ENCODE assay signal across 30 mouse cellular contexts in the genomic region with DNA sequence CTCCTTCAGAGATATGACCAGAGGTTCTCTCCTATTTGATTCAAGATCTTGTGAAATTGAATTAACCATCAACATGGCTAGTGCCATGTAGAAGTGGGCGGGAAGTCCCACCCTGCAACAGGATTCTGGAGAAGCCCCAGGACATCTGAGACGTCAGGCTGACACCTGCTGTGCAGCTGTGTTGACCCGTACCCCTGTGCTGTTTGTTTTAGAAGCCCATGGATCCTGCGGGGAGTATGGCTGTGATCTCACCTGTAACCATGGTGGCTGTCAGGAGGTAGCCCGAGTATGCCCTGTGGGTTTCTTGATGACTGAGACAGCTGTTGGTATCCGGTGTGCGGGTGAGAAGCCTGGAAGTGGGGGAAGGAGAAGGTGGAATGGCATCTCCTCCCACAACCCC. TPM values are rescaled to one million over a fixed set of nuclear protein-coding genes. Genes with fewer than 3 reads are reported as not detected.
"Had no signal": no experiment of that assay in that cellular context is flagged by ENCODE, and none has a peak within 500 bp of the region (broad histone marks: within the 10 kb centered on the region; RNA-seq: fewer than 3 reads in every experiment).

No protein-coding gene starts in this region.

- ATAC-seq: hindbrain, embryonic 16.5 days; inflammation-experienced regulatory T-cells, adult 6 months; intestine, embryonic 15.5 days had no signal

- H3K27ac ChIP-seq: gastrocnemius, adult 2 months; heart, embryonic 10.5 days; hindbrain, embryonic 10.5 days; hindbrain, embryonic 12.5 days; hindbrain, embryonic 14.5 days; intestine, embryonic 15.5 days; layer of hippocampus, adult 2 months; limb, embryonic 13.5 days; limb, embryonic 15.5 days had no signal

- H3K36me3 ChIP-seq: heart, embryonic 10.5 days; heart, embryonic 12.5 days; hindbrain, embryonic 10.5 days; hindbrain, embryonic 12.5 days; intestine, embryonic 15.5 days; limb, embryonic 13.5 days; limb, embryonic 15.5 days had no signal

- H3K4me2 ChIP-seq: heart, embryonic 12.5 days; hindbrain, embryonic 12.5 days; hindbrain, embryonic 14.5 days; intestine, embryonic 15.5 days; limb, embryonic 13.5 days; limb, embryonic 15.5 days had no signal

- DNase-seq: gastrocnemius, adult 2 months; gastrocnemius, postnatal 10 days; gastrocnemius, postnatal 25 days; heart, adult 18-20 months; heart, postnatal 10 days; heart, postnatal 4 days; kidney, adult 18-20 months; kidney, adult 8-10 months; kidney, postnatal 10 days; kidney, postnatal 25 days; kidney, postnatal 4 days; layer of hippocampus, postnatal 36 days; left cerebral cortex, postnatal 4 days had no signal

- H3K4me3 ChIP-seq: gastrocnemius, adult 2 months; heart, embryonic 10.5 days; heart, embryonic 12.5 days; hindbrain, embryonic 10.5 days; hindbrain, embryonic 12.5 days; intestine, embryonic 15.5 days; layer of hippocampus, adult 2 months; limb, embryonic 13.5 days; limb, embryonic 15.5 days had no signal

- H3K9me3 ChIP-seq: heart, embryonic 10.5 days; heart, embryonic 12.5 days; hindbrain, embryonic 10.5 days; hindbrain, embryonic 12.5 days; intestine, embryonic 15.5 days; limb, embryonic 13.5 days; limb, embryonic 15.5 days had no signal

- H3K9ac ChIP-seq: heart, embryonic 12.5 days; hindbrain, embryonic 12.5 days; hindbrain, embryonic 14.5 days; intestine, embryonic 15.5 days; limb, embryonic 13.5 days; limb, embryonic 15.5 days had no signal

- H3K27me3 ChIP-seq: intestine, embryonic 15.5 days; limb, embryonic 13.5 days; limb, embryonic 15.5 days had no signal

RNA-seq across cellular contexts. Expression of a gene that starts 40.0 kb away (rescaled TPM):
- polyA plus RNA-seq: heart, embryonic 10.5 days; heart, embryonic 12.5 days; heart, embryonic 14.5 days; heart, embryonic 16.5 days; hindbrain, embryonic 10.5 days; hindbrain, embryonic 12.5 days; hindbrain, embryonic 14.5 days; hindbrain, embryonic 16.5 days; inflammation-experienced regulatory T-cells, adult 6 months; kidney, embryonic 14.5 days; kidney, embryonic 16.5 days; limb, embryonic 11.5 days; limb, embryonic 15.5 days; liver, adult 2 months had no signal
